Mouse (Mus musculus) stomach, postnatal 0 days (tissue): Measurements from ENCODE around the gene Eomes.

Source experiments
- CTCF ChIP-seq: IDR thresholded peaks from 2 replicates; pipeline ENCODE4 v1.5.1; 2016; ENCODE audit warnings: antibody characterized with exemption, low read depth, mild to moderate bottlenecking, moderate library complexity
- EP300 ChIP-seq: optimal IDR thresholded peaks from 2 replicates; pipeline ENCODE3; 2016; ENCODE audit warnings: antibody characterized with exemption

DNA sequence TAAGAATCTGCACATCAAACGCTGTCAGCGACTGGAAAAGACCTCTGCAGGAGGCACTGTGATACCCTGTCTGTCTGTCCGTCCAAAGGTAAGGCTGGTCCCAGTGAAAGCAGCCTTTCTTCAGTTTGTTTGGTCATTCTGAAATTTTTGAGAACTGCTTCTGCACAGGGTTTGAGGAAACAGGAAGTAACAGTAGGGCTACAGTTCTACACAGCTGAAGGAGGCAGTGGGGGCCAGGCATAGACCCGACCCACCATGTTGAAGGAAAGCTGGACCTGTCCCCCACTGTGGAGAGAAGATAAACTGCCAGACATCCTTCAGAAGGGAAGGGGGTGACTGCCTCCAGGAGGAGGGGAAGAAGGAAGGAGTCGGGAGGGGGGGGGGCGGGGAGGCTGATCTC is 21.6 kb upstream of the Eomes start:
- TF ChIP-seq CTCF = no peak
- TF ChIP-seq EP300 = no peak
